Mouse (Mus musculus) E14TG2a.4 (cell line): ENCODE data around the gene Exosc2.

Source experiments
- CTCF ChIP-seq: conservative IDR thresholded peaks from 2 replicates; pipeline ENCODE4 v1.5.1; 2014; ENCODE audit warnings: low read length
- NANOG ChIP-seq: IDR thresholded peaks from 2 replicates; pipeline ENCODE4 v1.6.1; 2014; ENCODE audit warnings: borderline replicate concordance, low read length, mixed read lengths

DNA sequence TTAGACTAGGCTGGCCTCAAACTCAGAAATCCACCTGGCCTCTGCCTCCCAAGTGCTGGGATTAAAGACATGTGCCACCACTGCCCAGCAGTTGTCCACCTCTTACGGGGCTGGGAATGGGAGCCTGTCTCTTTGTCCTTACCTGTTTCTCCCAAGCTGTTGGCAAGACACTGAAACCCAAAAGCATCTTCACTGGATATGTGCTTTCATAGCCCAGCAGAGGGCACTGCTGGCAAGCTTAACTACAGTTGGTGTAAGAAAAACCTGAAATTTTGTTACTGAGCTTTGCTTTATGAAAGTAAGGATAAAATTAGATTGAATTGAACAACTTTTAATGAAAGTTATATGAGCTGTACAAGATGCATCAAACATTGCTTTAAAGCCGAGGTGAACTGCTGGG, 13.2 kb downstream of the Exosc2 start:
- TF ChIP-seq CTCF (peak; percentile 52), NANOG (no peak)
